Mouse (Mus musculus): ENCODE measurements around the gene Mafk.
A peak's percentile ranks its signal among the peaks of the same experiment; 100 is the strongest.

Gene Mafk

DNA sequence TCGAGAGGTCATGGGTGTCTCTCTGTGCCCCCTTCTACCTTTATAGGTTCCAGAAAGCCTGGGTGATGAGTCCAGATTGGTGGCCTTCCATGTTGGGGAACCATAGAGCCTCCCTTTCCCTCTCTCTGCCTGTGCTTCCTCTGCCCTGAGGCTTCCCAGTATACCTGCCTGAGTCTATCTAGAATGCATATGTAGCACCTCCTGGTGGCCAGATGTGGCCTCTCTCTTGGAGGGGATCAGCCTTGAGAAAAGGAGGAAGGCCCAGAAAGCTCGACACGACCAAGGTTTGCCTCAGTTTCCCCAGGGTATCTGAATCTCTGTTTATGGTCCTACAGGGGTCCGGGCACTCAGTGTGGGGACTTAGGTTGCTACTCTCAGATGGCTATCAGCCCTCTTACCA is 27.5 kb downstream of the Mafk start:
- no peak for DNase-seq (ENCODE audit: low read depth, low spot score)

DNA sequence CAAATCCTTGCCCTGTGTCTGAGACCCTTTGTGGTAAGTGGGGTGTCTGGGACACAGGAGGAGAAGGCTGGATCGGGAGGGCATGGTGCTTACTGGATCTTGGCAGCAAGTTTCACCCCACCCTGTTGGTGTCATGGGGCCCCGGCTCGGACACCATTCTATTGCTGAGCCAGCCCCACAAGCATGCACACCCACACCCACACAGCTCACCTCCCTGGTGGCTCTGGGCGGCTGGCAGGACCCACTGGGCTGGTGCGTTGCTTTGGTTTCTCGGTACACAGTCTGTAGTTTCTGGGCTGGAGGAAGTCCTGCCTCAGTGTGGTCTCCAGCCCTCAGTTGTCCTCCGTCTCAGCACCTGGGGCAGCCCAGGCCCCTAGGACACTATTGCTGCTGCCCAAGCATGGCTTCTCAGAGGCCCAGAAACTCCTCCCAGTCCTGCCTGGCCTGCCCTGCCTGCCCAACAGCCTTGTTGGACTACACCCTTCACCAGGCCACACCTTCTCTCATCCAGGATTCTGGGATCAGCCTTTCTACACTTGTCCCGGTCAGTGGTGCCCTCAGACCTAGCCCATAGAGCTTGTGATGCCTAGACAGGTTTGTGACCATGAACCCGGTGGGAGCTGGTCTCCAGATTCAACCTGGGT is 28.3 kb downstream of the Mafk start, which contains the start of gene Tmem184a:
TSS of gene Tmem184a (minus strand) at position 380 of the 644 bp plus-strand sequence.
- DNase-seq (ENCODE audit: low read depth, low spot score): no peak

DNA sequence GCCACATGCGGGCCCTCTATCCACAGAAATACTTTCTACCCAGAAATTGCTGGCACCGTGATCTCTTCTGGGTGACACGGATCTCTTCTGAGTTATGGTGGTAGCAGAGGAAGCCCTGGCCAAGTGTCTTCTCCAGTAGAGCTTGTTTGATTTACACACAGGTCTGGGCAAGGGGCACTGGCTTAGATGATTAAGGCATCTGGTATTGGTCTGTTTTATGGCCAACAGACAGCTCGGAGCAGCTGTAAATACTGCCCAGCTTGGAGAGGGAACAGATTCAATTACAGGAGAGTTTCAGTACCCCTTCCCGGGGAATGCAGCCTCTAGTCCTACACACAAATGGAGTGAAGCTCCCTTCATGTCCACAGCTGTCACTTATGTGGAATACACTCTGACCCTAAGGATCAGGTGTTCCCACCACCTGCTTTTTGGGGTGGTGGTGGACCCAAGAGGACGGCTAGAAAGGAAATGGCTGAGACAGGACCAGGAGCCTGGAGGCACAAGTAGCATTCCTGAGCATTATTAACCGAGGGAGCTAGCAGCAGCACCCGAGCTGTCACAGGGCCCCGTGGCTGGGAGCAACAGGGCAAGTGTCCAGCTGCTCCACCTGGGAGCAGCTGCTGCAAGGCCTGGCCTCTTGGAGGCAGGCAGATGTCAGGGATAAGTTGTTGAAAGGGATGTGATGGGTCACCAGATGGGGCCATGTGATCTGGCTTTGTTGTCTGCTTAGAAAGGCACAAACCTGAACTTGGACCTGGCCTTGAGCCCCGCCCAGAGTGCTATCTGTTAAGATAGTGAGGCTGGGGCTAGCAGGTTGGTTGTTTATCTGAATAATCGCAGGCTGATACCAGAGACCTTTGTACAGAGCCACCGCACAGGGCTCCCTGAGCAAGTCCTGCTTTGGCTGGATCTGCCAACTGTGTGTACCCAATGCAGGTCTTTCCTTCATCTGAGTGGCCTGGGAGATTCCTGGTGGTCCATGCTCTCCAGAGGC is 30.4 kb downstream of the Mafk start:
- no peak for DNase-seq (ENCODE audit: low read depth, low spot score)

DNA sequence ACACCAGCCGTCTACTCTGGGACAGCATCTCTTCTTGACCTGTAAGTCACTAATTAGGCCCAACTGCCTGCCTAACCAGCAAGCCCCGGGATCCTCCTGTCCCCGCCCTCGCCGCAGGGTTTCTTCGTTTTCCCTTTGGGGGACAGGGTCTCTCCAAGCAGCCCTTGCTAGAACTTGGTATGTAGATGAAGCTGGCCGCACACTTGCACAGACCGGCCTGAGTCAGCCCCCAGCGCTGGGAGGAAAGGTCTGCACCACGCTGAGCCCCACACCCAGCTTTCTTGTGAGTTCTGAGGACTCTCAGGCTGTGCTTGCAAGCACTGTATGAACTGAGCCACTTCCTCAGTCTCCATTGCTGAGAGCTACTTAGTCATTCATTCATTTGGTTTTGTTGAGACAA is 33.2 kb downstream of the Mafk start:
- no peak for DNase-seq (ENCODE audit: low read depth, low spot score)

DNA sequence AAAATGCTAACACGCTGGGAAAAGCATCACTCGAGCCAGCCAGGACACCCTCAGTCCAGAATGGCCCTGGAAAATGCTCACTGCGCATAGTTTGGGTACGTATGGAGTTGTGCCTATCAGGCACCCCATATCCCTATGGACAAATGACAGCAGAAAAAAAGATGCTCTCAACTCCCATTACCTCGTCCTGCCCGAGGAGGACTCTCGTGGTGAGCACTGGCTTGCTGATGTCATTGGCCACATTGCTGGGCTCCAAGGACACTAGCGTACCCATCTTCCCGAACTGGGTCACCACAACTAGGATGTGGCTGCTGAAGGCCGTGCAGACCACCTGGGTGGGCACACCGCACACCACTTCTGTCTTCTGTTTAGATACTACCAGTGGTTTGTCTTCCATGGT is 34.6 kb downstream of the Mafk start:
- DNase-seq (ENCODE audit: low read depth, low spot score): no peak

DNA sequence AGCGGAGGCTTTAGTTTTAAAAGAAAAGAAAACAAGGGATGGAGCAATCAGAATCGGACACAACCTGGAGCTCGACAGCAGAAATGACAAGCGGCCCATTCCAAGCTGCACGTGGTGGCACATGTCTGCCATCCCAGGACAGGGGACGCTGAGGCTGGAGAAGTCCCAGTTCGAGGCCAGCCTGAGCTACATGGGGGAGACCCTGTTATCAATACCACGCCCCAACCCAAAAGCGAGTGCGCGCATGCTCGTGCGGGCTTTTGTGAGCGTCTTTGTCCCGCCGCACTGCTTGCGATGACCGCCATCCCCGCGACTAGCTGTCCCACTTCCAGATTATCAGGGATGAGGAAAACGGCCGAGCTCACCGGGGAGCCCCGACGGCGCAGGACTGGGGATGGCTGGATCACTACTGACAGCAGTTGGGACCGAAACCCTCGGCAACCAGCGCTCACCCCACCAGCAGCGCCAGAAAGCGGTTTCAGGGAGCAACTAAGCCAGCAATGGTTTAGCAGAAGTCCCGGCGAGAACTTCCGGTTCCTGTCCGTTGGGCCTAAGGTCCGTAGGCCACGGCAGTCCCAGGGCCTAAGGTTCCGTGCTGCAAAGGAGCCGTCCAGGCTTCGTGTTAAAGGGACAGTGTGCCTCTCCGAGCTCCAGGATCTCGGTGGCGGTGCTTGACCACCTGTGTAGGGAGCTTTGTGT is 35.2 kb downstream of the Mafk start, which contains the start of the genes Gm26938 and Psmg3:
TSS of gene Gm26938 (minus strand) at position 51 of the 699 bp plus-strand sequence.
TSS of gene Psmg3 (minus strand) at position 529 of the 699 bp plus-strand sequence.
- peak; percentile 87 for DNase-seq (ENCODE audit: low read depth, low spot score)

DNA sequence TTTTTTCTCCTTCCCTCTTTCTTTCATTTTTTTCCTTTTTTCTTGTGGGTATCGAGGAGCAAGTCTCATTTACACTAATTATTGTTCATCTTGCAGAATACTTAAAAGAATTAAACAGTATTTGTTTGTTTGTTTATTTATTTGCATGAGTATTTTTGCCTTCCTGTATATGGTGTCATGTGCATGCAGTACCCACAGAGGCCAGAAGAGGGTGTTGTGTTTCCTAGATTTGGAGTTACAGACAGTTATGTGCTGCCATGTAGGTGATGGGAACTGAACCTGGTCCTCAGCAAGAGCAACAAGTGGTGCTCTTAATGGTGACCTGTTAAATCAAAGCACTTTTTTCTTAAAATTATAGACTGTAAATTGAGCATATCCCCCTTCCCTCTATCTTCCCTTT is 36.3 kb downstream of the Mafk start:
- no peak for DNase-seq (ENCODE audit: low read depth, low spot score)

DNA sequence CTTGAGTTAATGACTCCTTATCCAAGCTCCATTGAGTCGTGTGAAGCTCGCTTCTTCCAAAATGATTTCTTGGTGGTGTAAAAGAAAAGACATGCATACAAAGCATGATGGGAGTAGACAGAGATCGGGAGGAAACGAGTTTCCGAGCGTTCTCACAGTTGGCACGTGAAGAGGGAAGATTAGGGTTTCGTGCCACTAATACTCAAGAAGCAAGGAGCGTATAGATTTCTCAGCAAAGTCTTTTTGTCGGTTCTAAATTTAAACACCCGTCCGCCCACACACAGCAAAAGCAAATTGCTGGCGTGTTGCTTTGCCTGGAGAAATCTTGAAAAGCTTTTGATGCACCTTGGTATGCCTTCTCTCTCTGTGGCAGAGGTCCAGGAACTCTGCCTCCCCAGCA is 38.1 kb downstream of the Mafk start:
- no peak for DNase-seq (ENCODE audit: low read depth, low spot score)

DNA sequence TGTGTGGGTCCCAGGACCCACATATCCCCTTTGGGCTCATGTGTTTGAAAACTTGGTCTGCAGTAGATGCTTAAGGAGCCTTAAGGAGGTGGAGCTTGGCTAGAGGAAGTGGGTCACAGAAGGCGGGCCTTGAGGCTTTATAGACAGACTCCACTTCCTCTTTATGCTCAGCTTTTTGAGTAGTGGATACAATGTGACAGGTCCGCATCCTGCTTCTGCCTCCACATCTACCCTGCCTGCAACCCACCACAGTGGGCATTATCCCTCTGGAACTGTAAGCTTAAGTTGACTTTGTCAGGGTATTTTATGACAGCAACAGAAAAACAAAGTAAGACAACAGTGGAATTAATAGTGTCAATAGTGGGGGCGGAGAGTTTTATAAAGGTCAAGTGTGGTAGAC is 39.4 kb downstream of the Mafk start:
- no peak for DNase-seq (ENCODE audit: low read depth, low spot score)

DNA sequence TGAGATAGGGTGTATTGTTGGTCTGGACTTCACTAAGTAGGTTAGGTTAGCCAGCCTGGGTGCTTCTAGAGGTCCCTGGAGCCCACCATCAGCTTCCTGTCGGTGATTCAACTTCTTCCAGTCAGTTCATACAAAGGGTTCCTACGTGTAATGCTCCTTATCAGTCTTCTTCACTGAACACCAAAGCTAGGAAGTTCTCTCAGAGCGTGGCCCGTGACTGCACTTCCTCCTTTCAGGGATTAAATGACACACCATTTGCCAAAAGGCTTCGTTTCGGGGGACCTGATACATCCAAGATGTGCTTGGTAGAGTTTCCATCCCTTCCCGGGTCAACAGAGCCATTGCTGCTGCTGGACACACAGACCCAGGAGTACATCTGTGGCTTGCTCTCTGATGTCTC is 40.8 kb downstream of the Mafk start:
- no peak for DNase-seq (ENCODE audit: low read depth, low spot score)

DNA sequence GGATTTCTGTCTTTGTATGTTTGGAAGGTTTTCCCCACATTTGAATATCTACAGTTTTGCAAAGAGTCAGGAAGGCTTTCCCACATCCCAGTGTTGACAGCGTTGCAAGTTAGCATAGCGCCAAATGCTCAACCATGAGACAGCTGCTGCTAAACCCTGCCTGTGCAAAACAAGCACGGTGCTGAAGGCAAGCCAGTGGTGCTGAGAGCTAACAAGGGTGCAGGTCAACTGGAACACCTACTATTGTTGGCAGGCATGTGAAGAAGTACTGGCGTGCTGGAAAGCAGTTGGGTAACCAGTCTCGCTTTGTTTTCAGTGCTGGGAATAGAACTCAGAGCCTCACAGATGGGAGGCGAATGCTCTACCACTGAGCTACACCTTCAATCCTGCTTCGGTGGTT is 44.4 kb downstream of the Mafk start:
- no peak for DNase-seq (ENCODE audit: low read depth, low spot score)

DNA sequence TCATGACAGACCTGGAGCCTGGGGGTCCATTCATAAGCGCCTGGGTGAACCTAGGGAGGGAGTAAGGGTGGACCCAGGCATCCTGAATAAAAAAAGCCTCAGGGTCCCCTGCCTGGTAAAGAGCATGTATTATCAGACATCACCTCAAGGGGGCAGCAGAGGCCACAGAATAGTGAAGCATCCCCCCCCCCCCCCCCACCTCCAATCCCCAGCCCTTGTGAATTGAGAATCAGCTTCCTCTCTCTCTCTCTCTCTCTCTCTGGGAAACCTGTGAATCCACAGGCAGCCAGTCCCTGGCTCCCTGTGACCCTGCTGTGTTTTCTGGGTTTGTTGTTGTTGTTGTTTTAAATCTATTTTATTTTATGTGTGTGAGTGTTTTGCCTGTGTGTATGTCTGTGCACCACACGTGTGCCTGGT is 47.2 kb downstream of the Mafk start:
- DNase-seq (ENCODE audit: low read depth, low spot score): peak; percentile 74

DNA sequence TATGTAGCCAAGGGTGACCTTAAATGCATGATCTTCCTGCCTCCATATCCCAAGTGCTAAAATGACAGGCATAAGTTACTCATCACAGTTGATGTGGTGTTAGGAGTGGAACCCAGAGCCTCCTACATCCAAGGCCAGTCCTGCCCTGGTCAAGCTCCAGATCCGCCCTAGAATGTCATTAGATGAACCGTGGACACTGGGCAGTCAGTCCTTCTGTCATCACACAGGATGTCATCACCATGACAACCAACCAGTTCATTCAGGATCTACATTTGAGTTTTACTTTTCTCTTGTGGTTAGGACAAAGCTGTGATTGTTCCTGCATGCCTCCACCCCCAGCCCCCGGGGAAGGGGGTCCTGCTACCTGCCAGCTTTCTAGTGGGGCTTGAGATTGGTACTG is 47.8 kb downstream of the Mafk start:
- no peak for DNase-seq (ENCODE audit: low read depth, low spot score)

DNA sequence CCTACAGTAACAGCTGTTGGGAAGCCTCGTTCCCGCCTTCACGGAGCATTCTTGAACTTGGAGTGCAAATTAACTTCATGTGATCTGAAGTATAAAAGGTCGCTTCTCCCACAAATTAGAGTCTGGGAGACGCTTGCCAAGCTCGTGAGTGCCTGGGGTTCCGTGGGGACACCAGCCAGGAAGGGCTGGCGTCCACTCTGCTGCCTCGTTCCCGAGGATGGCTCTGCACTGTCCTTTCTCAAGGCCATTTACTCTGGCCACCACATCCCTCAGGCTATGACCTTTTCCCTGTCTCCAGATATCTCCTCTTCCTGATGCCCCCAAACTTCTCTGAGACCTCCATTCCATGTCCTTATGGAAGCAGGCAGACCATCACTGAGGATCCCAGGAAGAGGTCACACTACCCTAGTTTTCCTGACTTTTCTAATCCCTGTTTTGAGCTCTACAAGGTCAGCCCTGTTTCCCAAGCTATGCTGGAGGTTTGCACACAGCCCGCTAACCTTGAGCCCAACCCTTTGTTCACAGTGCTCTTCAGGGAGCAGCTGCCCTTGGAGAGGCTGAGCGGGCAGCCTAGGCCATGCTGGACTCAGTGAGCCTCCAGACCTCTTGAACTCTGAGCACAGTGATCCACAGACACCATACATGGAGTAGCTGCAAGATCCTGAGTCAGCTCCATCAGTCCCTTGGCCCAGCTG is 58.5 kb downstream of the Mafk start:
- DNase-seq (ENCODE audit: low read depth, low spot score): no peak
